Mouse (Mus musculus): Measurements from ENCODE around the gene Litaf.

GRCm38 (mm10) chr16:11024841-11025240 lies 41.1 kb downstream of the Litaf start:
- TF ChIP-seq POLR2A (IDR thresholded peaks at IDR 0.05; ENCODE audit: control insufficient read depth, extremely low read depth, insufficient read depth, low read length, poor library complexity), result no peak
- TF ChIP-seq CTCF (IDR thresholded peaks at IDR 0.05; ENCODE audit: borderline replicate concordance, control insufficient read depth, extremely low read depth, insufficient read depth, low read length, poor library complexity), result no peak

Measured in thymus, adult 2 months (tissue).